Mouse (Mus musculus) midbrain, embryonic 13.5 days (tissue): ENCODE measurements around the gene Olfr401. TPM values are rescaled to one million over a fixed set of nuclear protein-coding genes. Genes with fewer than 3 reads are reported as not detected.
"Not testable (repeated sequence)": the region's sequence is repeated elsewhere in the genome, so short reads cannot be mapped to it uniquely, and the experiment has no call there.

Source experiments
- ATAC-seq: fragments of 200-750 bp; cut with Nextera tagmentation; 2 replicates; pipeline ENCODE4 v1.8.0; 2017; ENCODE audit warnings: mild to moderate bottlenecking, moderate TSS enrichment, moderate library complexity
- H3K27ac ChIP-seq: fragments of 300-500 bp; sonication (generic); 2 replicates; pipeline ENCODE4 v1.5.1; 2015; ENCODE audit warnings: inconsistent platforms, mild to moderate bottlenecking, moderate library complexity
- H3K27me3 ChIP-seq: fragments of 300-500 bp; sonication (generic); 2 replicates; pipeline ENCODE4 v1.6.1; 2015; ENCODE audit warnings: mild to moderate bottlenecking, inconsistent platforms
- H3K36me3 ChIP-seq: fragments of 300-500 bp; sonication (generic); 2 replicates; pipeline ENCODE4 v1.6.1; 2015; ENCODE audit warnings: mild to moderate bottlenecking, inconsistent platforms
- H3K4me1 ChIP-seq: fragments of 300-500 bp; sonication (generic); replicated peaks from 2 replicates; pipeline ENCODE4 v1.6.1; 2015; ENCODE audit warnings: inconsistent platforms
- H3K4me2 ChIP-seq: fragments of 300-500 bp; sonication (generic); replicated peaks from 2 replicates; pipeline ENCODE4 v1.6.1; 2015; ENCODE audit warnings: moderate library complexity, mild to moderate bottlenecking, inconsistent platforms
- H3K4me3 ChIP-seq: fragments of 300-500 bp; sonication (generic); replicated peaks from 2 replicates; pipeline ENCODE4 v1.5.1; 2015; ENCODE audit warnings: mild to moderate bottlenecking, inconsistent platforms
- H3K9ac ChIP-seq: fragments of 300-500 bp; sonication (generic); replicated peaks from 2 replicates; pipeline ENCODE4 v1.6.1; 2015; ENCODE audit warnings: mild to moderate bottlenecking, inconsistent platforms
- H3K9me3 ChIP-seq: fragments of 300-500 bp; sonication (generic); 2 replicates; pipeline ENCODE4 v1.6.1; 2016; ENCODE audit warnings: mild to moderate bottlenecking, inconsistent platforms
- WGBS: fragments of 180-500 bp; shearing (Covaris S2); methylation state at CpG from one replicate; pipeline ENCODE4 v1.1.7; 2015; 5-methylcytosine and 5-hydroxymethylcytosine counted together
- polyA plus RNA-seq: library from polyadenylated mRNA; unstranded; fragments of >200 nt; fragmentation: Nextera tagmentation; extraction: Ambion mirVana; gene quantifications from 2 replicates; pipeline ENCODE4 v1.2.1, GENCODE M21; 2015

Gene Olfr401
- not detected in 2 replicates for polyA plus RNA-seq

GRCm38 (mm10) chr11:74113412-74113811 lies at the start of gene Olfr401:
Olfr401 (plus strand) TSS chr11:74113712.
- H3K9ac ChIP-seq: no peak within 1 kb of the TSS
- ATAC-seq: no peak
- no peak within 1 kb of the TSS for H3K4me2 ChIP-seq
- H3K4me1 ChIP-seq: no peaks in the 10 kb centered on the region
- H3K27me3 ChIP-seq: no peaks in the 10 kb centered on the region
- no peak within 1 kb of the TSS for H3K4me3 ChIP-seq
- H3K9me3 ChIP-seq: peaks cover 20% of the 10 kb centered on the region
- no peaks in the 10 kb centered on the region for H3K36me3 ChIP-seq
- no peak within 1 kb of the TSS for H3K27ac ChIP-seq

GRCm38 (mm10) chr11:74069655-74070054 lies 43.9 kb upstream of the Olfr401 start, which contains the start of gene Zfp616:
Zfp616 (plus strand) TSS chr11:74069955.
- Histone ChIP-seq H3K27ac (no peak within 1 kb of the TSS), H3K9ac (no peak within 1 kb of the TSS), H3K4me2 (no peak within 1 kb of the TSS), H3K9me3 (peaks cover 33% of the 10 kb centered on the region), H3K36me3 (no peaks in the 10 kb centered on the region), H3K4me1 (no peaks in the 10 kb centered on the region), H3K4me3 (no peak within 1 kb of the TSS), H3K27me3 (no peaks in the 10 kb centered on the region)
- WGBS: 82% methylated on average over 1 of the region's 1 CpGs
- no peak for ATAC-seq

- Histone ChIP-seq H3K27me3 (no peaks in the 10 kb centered on the region), H3K4me1 (no peaks in the 10 kb centered on the region), H3K4me3 (no peak overlapping the region), H3K9ac (no peak overlapping the region), H3K4me2 (no peak overlapping the region), H3K36me3 (no peaks in the 10 kb centered on the region), H3K27ac (no peak overlapping the region), H3K9me3 (peaks cover 15% of the 10 kb centered on the region)
- WGBS: 85% methylated on average over 2 of the region's 2 CpGs
- no peak for ATAC-seq
These were observed 12.8 kb upstream of the Olfr401 start for GRCm38 (mm10) chr11:74100724-74101123.

GRCm38 (mm10) chr11:74101507-74101906 lies 12.0 kb upstream of the Olfr401 start:
- H3K27me3 ChIP-seq: no peaks in the 10 kb centered on the region
- H3K9me3 ChIP-seq: peaks cover 15% of the 10 kb centered on the region
- no peak overlapping the region for H3K4me2 ChIP-seq
- ATAC-seq: no peak
- WGBS: 39% methylated on average over 2 of the region's 2 CpGs
- H3K27ac ChIP-seq: no peak overlapping the region
- H3K9ac ChIP-seq: no peak overlapping the region
- no peaks in the 10 kb centered on the region for H3K36me3 ChIP-seq
- no peaks in the 10 kb centered on the region for H3K4me1 ChIP-seq
- no peak overlapping the region for H3K4me3 ChIP-seq

GRCm38 (mm10) chr11:74105066-74105465 lies 8.4 kb upstream of the Olfr401 start:
- Histone ChIP-seq H3K9ac (no peak overlapping the region), H3K4me1 (no peaks in the 10 kb centered on the region), H3K4me2 (no peak overlapping the region), H3K27me3 (no peaks in the 10 kb centered on the region), H3K4me3 (no peak overlapping the region), H3K36me3 (no peaks in the 10 kb centered on the region), H3K27ac (no peak overlapping the region), H3K9me3 (peaks cover 20% of the 10 kb centered on the region)
- ATAC-seq: no peak
- WGBS: 42% methylated on average over 5 of the region's 5 CpGs

GRCm38 (mm10) chr11:74140001-74140400 lies 26.5 kb downstream of the Olfr401 start:
- H3K9ac ChIP-seq, H3K36me3 ChIP-seq, H3K4me3 ChIP-seq, ATAC-seq, H3K27ac ChIP-seq, H3K4me1 ChIP-seq, H3K27me3 ChIP-seq, H3K4me2 ChIP-seq: not testable (repeated sequence)
- H3K9me3 ChIP-seq: peaks cover 57% of the 10 kb centered on the region
- 17% methylated on average over 1 of the region's 1 CpGs for WGBS

- Histone ChIP-seq H3K36me3 (no peaks in the 10 kb centered on the region), H3K4me2 (no peak overlapping the region), H3K27ac (no peak overlapping the region), H3K9me3 (peaks cover 33% of the 10 kb centered on the region), H3K4me3 (no peak overlapping the region), H3K27me3 (no peaks in the 10 kb centered on the region), H3K9ac (no peak overlapping the region), H3K4me1 (no peaks in the 10 kb centered on the region)
- ATAC-seq: no peak
These were observed 32.4 kb downstream of the Olfr401 start for GRCm38 (mm10) chr11:74145866-74146265.

- H3K27ac ChIP-seq: no peak within 1 kb of the TSS
- 57% methylated on average over 3 of the region's 3 CpGs for WGBS
These were observed 39.7 kb downstream of the Olfr401 start, which contains the start of gene Olfr402 for GRCm38 (mm10) chr11:74153229-74153628. Olfr402 (plus strand) TSS chr11:74153529.

GRCm38 (mm10) chr11:74168771-74169170 lies 55.3 kb downstream of the Olfr401 start:
- Histone ChIP-seq H3K9me3 (peaks cover 12% of the 10 kb centered on the region), H3K27ac (no peak overlapping the region), H3K4me1 (no peaks in the 10 kb centered on the region), H3K27me3 (no peaks in the 10 kb centered on the region), H3K4me3 (no peak overlapping the region), H3K4me2 (no peak overlapping the region), H3K9ac (no peak overlapping the region), H3K36me3 (no peaks in the 10 kb centered on the region)
- ATAC-seq: no peak

More at GRCm38 (mm10) chr11:74153229-74153628, 39.7 kb downstream of the Olfr401 start, which contains the start of gene Olfr402:
- Histone ChIP-seq H3K4me3 (no peak within 1 kb of the TSS), H3K4me1 (no peaks in the 10 kb centered on the region), H3K4me2 (no peak within 1 kb of the TSS), H3K36me3 (no peaks in the 10 kb centered on the region), H3K9me3 (peaks cover 26% of the 10 kb centered on the region), H3K9ac (no peak within 1 kb of the TSS), H3K27me3 (no peaks in the 10 kb centered on the region)
- no peak for ATAC-seq

Other genes with a start within 250 kb of the Olfr401 start
- gene Olfr394, start 222.9 kb upstream of the Olfr401 start, polyA plus RNA-seq: not detected in 2 replicates
- not detected in 2 replicates for gene Olfr395, start 204.4 kb upstream of the Olfr401 start, polyA plus RNA-seq
- not detected in 2 replicates for gene Olfr23, start 177.0 kb upstream of the Olfr401 start, polyA plus RNA-seq
- gene Olfr397, start 152.9 kb upstream of the Olfr401 start, polyA plus RNA-seq: not detected in 2 replicates
- 0.03 TPM in 1 of 2 replicates, not detected in the other for gene Olfr398, start 123.3 kb upstream of the Olfr401 start, polyA plus RNA-seq
- gene Olfr139, start 57.2 kb upstream of the Olfr401 start, polyA plus RNA-seq: not detected in 2 replicates
- gene Olfr399, start 57.1 kb upstream of the Olfr401 start, polyA plus RNA-seq: not detected in 2 replicates
- not detected in 2 replicates for gene Zfp616, start 43.8 kb upstream of the Olfr401 start, polyA plus RNA-seq
- not detected in 2 replicates for gene Olfr402, start 39.8 kb downstream of the Olfr401 start, polyA plus RNA-seq
- gene Olfr403, start 72.5 kb downstream of the Olfr401 start, polyA plus RNA-seq: not detected in 2 replicates
- not detected in 2 replicates for gene Olfr43, start 97.7 kb downstream of the Olfr401 start, polyA plus RNA-seq
- gene Olfr406, start 146.1 kb downstream of the Olfr401 start, polyA plus RNA-seq: not detected in 2 replicates
- gene Olfr59, start 170.0 kb downstream of the Olfr401 start, polyA plus RNA-seq: not detected in 2 replicates
- not detected in 2 replicates for gene Olfr410, start 224.3 kb downstream of the Olfr401 start, polyA plus RNA-seq
- gene Olfr411, start 238.9 kb downstream of the Olfr401 start, polyA plus RNA-seq: not detected in 2 replicates
- gene Olfr412, start 248.4 kb downstream of the Olfr401 start, polyA plus RNA-seq: not detected in 2 replicates